Mouse (Mus musculus) forebrain, embryonic 14.5 days (tissue): ENCODE data around the gene Sipa1. TPM values are rescaled to one million over a fixed set of nuclear protein-coding genes. Genes with fewer than 3 reads are reported as not detected.
A peak's percentile ranks its signal among the peaks of the same experiment; 100 is the strongest.

Experiments
- ATAC-seq: fragments of 200-750 bp; cut with Nextera tagmentation; 2 replicates; pipeline ENCODE4 v1.8.0; 2017; ENCODE audit warnings: mild to moderate bottlenecking, moderate library complexity
- DNase-seq: peaks from one replicate; pipeline ENCODE4 v3.0.0-alpha.2; 2015; ENCODE audit warnings: low spot score
- H3K27ac ChIP-seq: fragments of 300-500 bp; sonication (generic); 2 replicates; pipeline ENCODE4 v1.5.1; 2014; ENCODE audit warnings: low read depth, mild to moderate bottlenecking, control low read depth, low read length, moderate library complexity
- H3K27me3 ChIP-seq: fragments of 300-500 bp; sonication (generic); replicated peaks from 2 replicates; pipeline ENCODE4 v1.6.1; 2014; ENCODE audit warnings: low read length, control low read depth, mixed read lengths; ENCODE audit not compliant: control insufficient read depth, insufficient read depth
- H3K36me3 ChIP-seq: fragments of 300-500 bp; sonication (generic); 2 replicates; pipeline ENCODE4 v1.6.1; 2014; ENCODE audit warnings: low read length, control low read depth; ENCODE audit not compliant: control insufficient read depth, insufficient read depth
- H3K4me1 ChIP-seq: fragments of 300-500 bp; sonication (generic); 2 replicates; pipeline ENCODE4 v1.6.1; 2014; ENCODE audit warnings: antibody characterized with exemption, low read length, control low read depth; ENCODE audit not compliant: control insufficient read depth, insufficient read depth
- H3K4me2 ChIP-seq: fragments of 300-500 bp; sonication (generic); 2 replicates; pipeline ENCODE4 v1.6.1; 2014; ENCODE audit warnings: mild to moderate bottlenecking, control low read depth, low read length
- H3K4me3 ChIP-seq: fragments of 300-500 bp; sonication (generic); 2 replicates; pipeline ENCODE4 v1.5.1; 2014; ENCODE audit warnings: low read depth, low read length, control low read depth
- H3K9ac ChIP-seq: fragments of 300-500 bp; sonication (generic); 2 replicates; pipeline ENCODE4 v1.6.1; 2014; ENCODE audit warnings: mild to moderate bottlenecking, low read length, control low read depth, moderate library complexity
- H3K9me3 ChIP-seq: fragments of 300-500 bp; sonication (generic); replicated peaks from 2 replicates; pipeline ENCODE4 v1.6.1; 2016; ENCODE audit warnings: low read length, control low read depth, mixed read lengths; ENCODE audit not compliant: control insufficient read depth
- WGBS: fragments of 180-500 bp; shearing (Covaris S2); extraction: QIAGEN DNeasy Blood & Tissue Kit; methylation state at CpG from one replicate; pipeline ENCODE4 v1.1.7; 2014; 5-methylcytosine and 5-hydroxymethylcytosine counted together
- polyA plus RNA-seq: library from polyadenylated mRNA; unstranded; fragments of >200 nt; fragmentation: Nextera tagmentation; extraction: Ambion mirVana; gene quantifications from 2 replicates; pipeline ENCODE4 v1.2.1, GENCODE M21; 2014

Gene Sipa1
- polyA plus RNA-seq, 1 experiment from 2014 or later: 9.2 TPM

DNA sequence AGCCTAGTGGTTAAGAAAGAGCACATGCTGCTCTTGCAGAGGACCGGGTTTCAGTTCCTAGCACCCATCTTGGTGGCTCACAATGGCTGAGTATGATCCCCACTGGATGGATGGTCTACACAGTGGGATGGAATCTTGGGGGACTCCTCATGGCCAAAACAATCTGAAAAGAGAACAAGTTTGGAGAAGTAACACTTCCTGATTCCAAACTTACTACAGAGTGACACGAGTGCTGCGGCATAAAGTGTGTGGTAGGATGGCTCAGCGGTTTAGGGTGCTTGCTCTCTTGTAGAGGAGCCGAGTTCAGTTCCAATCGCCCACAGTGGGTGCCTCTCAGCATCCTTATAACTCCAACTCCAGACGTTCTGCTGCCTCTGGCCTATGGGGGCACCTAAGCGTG, 38.2 kb downstream of the Sipa1 start:
- 87% methylated on average over 8 of the region's 8 CpGs for WGBS
- Histone ChIP-seq H3K9me3 (no peaks in the 10 kb centered on the region), H3K36me3 (no peaks in the 10 kb centered on the region), H3K4me2 (no peak overlapping the region), H3K9ac (no peak overlapping the region), H3K4me3 (no peak overlapping the region), H3K27ac (no peak overlapping the region), H3K4me1 (no peaks in the 10 kb centered on the region), H3K27me3 (no peaks in the 10 kb centered on the region)
- ATAC-seq (no peak), DNase-seq (no peak)

DNA sequence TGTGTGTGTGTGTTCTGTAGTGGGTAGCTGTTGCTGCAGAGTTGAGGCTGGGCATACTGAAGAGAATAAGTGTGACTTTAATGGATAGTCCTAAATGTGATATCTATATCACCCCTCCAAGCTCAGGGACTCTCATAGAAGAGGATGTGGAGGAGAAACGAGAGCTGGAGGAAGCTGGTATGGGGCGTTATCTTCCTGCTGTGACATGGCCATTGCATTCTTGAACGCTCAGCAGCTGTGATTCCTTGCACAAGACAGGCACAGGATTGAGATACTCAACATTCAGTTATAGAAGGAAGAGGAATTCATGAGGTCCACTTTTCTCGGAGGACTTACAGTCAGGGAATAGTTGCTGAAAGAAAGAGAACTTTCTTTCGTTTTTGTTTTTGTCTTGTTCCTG, 41.6 kb downstream of the Sipa1 start:
- no peak overlapping the region for H3K4me3 ChIP-seq
- H3K27me3 ChIP-seq: no peaks in the 10 kb centered on the region
- no peaks in the 10 kb centered on the region for H3K36me3 ChIP-seq
- H3K4me2 ChIP-seq: no peak overlapping the region
- DNase-seq: no peak
- H3K27ac ChIP-seq: no peak overlapping the region
- no peak overlapping the region for H3K9ac ChIP-seq
- 90% methylated on average over 5 of the region's 5 CpGs for WGBS
- H3K9me3 ChIP-seq: no peaks in the 10 kb centered on the region
- no peak for ATAC-seq
- H3K4me1 ChIP-seq: no peaks in the 10 kb centered on the region

GRCm38 (mm10) chr19:5620007-5620406, 43.5 kb downstream of the Sipa1 start:
- no peaks in the 10 kb centered on the region for H3K27me3 ChIP-seq
- WGBS: 84% methylated on average over 4 of the region's 4 CpGs
- H3K4me1 ChIP-seq: no peaks in the 10 kb centered on the region
- H3K36me3 ChIP-seq: no peaks in the 10 kb centered on the region
- DNase-seq: no peak
- no peak overlapping the region for H3K4me2 ChIP-seq
- ATAC-seq: no peak
- H3K4me3 ChIP-seq: no peak overlapping the region
- no peaks in the 10 kb centered on the region for H3K9me3 ChIP-seq
- no peak overlapping the region for H3K27ac ChIP-seq
- H3K9ac ChIP-seq: no peak overlapping the region

GRCm38 (mm10) chr19:5614953-5615352, 48.6 kb downstream of the Sipa1 start:
- 49% methylated on average over 2 of the region's 2 CpGs for WGBS
- no peak overlapping the region for H3K9ac ChIP-seq
- H3K9me3 ChIP-seq: no peaks in the 10 kb centered on the region
- ATAC-seq (no peak), DNase-seq (peak; percentile 28)
- H3K4me2 ChIP-seq: no peak overlapping the region
- no peaks in the 10 kb centered on the region for H3K27me3 ChIP-seq
- H3K4me3 ChIP-seq: no peak overlapping the region
- H3K27ac ChIP-seq: no peak overlapping the region
- H3K4me1 ChIP-seq: peaks cover 5% of the 10 kb centered on the region; the same call in 1 of the 2 replicates
- H3K36me3 ChIP-seq: no peaks in the 10 kb centered on the region

GRCm38 (mm10) chr19:5612762-5613411, 50.6 kb downstream of the Sipa1 start:
- H3K4me1 ChIP-seq: peaks cover 9% of the 10 kb centered on the region
- H3K9me3 ChIP-seq: no peaks in the 10 kb centered on the region
- H3K27me3 ChIP-seq: no peaks in the 10 kb centered on the region
- H3K4me2 ChIP-seq: no peak overlapping the region
- DNase-seq (no peak), ATAC-seq (no peak)
- H3K9ac ChIP-seq: no peak overlapping the region
- H3K27ac ChIP-seq: no peak overlapping the region
- peaks cover 9% of the 10 kb centered on the region for H3K36me3 ChIP-seq
- H3K4me3 ChIP-seq: no peak overlapping the region
- 79% methylated on average over 3 of the region's 3 CpGs for WGBS

GRCm38 (mm10) chr19:5611973-5612372, 51.5 kb downstream of the Sipa1 start:
- 86% methylated on average over 1 of the region's 1 CpGs for WGBS
- no peak for ATAC-seq

GRCm38 (mm10) chr19:5609547-5610404, 53.7 kb downstream of the Sipa1 start, which contains the start of gene Kat5:
Kat5 (minus strand) TSS chr19:5610237.
- Histone ChIP-seq H3K4me3 (peak within 1 kb of the TSS; percentile 47), H3K27ac (peak within 1 kb of the TSS; percentile 95), H3K27me3 (no peaks in the 10 kb centered on the region), H3K4me2 (peak within 1 kb of the TSS; percentile 68), H3K9ac (peak within 1 kb of the TSS; percentile 65), H3K9me3 (no peaks in the 10 kb centered on the region), H3K4me1 (peaks cover 9% of the 10 kb centered on the region), H3K36me3 (peaks cover 40% of the 10 kb centered on the region)
- ATAC-seq (peak; percentile 95), DNase-seq (peak; percentile 95)
- 2% methylated on average over 55 of the region's 55 CpGs for WGBS

More at GRCm38 (mm10) chr19:5611973-5612372, 51.5 kb downstream of the Sipa1 start:
- H3K27ac ChIP-seq: no peak overlapping the region
- H3K9me3 ChIP-seq: no peaks in the 10 kb centered on the region
- H3K27me3 ChIP-seq: no peaks in the 10 kb centered on the region
- H3K9ac ChIP-seq: no peak overlapping the region
- H3K4me1 ChIP-seq: peaks cover 9% of the 10 kb centered on the region
- peaks cover 18% of the 10 kb centered on the region for H3K36me3 ChIP-seq
- no peak overlapping the region for H3K4me2 ChIP-seq
- DNase-seq: no peak
- no peak overlapping the region for H3K4me3 ChIP-seq

DNA sequence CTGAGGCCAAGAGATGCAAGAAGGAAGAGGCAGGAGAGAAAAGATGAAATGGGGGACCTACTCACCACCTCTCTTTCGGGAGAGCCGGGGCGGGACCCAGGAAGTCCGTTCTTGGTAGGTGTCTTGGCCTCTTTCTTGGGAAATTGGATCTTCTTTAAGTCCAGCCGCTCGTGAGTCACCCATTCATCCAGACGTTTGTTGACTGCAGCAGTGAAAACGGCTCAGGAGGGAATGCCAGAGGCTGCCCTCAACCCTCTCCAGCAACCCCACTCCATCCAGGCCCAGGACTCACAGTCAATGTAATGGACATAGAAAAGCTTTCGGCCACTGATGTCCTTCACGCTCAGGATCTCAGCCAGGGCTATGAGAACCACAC, 54.3 kb downstream of the Sipa1 start:
- no peaks in the 10 kb centered on the region for H3K27me3 ChIP-seq
- WGBS: 61% methylated on average over 10 of the region's 10 CpGs
- no peak for ATAC-seq

GRCm38 (mm10) chr19:5608707-5609106, 54.8 kb downstream of the Sipa1 start:
- H3K4me1 ChIP-seq: peaks cover 9% of the 10 kb centered on the region
- H3K27me3 ChIP-seq: no peaks in the 10 kb centered on the region
- H3K36me3 ChIP-seq: peaks cover 51% of the 10 kb centered on the region
- no peak overlapping the region for H3K27ac ChIP-seq
- 97% methylated on average over 13 of the region's 13 CpGs for WGBS
- peak overlapping the region; percentile 68 for H3K4me2 ChIP-seq
- H3K9ac ChIP-seq: peak overlapping the region; percentile 65; the same call in 1 of the 2 replicates
- peak overlapping the region; percentile 47; the same call in 1 of the 2 replicates for H3K4me3 ChIP-seq
- no peaks in the 10 kb centered on the region for H3K9me3 ChIP-seq
- ATAC-seq: no peak
- DNase-seq: no peak

More for the DNA sequence above, 54.3 kb downstream of the Sipa1 start:
- peaks cover 46% of the 10 kb centered on the region for H3K36me3 ChIP-seq
- H3K4me3 ChIP-seq: peak overlapping the region; percentile 47
- peak overlapping the region; percentile 65 for H3K9ac ChIP-seq
- H3K9me3 ChIP-seq: no peaks in the 10 kb centered on the region
- peaks cover 9% of the 10 kb centered on the region for H3K4me1 ChIP-seq
- DNase-seq: no peak
- peak overlapping the region; percentile 95; the same call in 1 of the 2 replicates for H3K27ac ChIP-seq
- H3K4me2 ChIP-seq: peak overlapping the region; percentile 68
